Mouse (Mus musculus) testis, adult 2 months (tissue): ENCODE measurements around the gene Skiv2l. TPM values are rescaled to one million over a fixed set of nuclear protein-coding genes. Genes with fewer than 3 reads are reported as not detected.
"Not testable (repeated sequence)": the region's sequence is repeated elsewhere in the genome, so short reads cannot be mapped to it uniquely, and the experiment has no call there.

Experiments
- H3K27ac ChIP-seq: fragments of 200-500 bp; 2 replicates; pipeline ENCODE4 v1.5.1; 2012; ENCODE audit warnings: low read depth, low read length; ENCODE audit not compliant: control insufficient read depth, insufficient read depth
- H3K27me3 ChIP-seq: fragments of 200-500 bp; 2 replicates; pipeline ENCODE4 v1.6.1; 2012; ENCODE audit warnings: mild to moderate bottlenecking, low read length, moderate library complexity; ENCODE audit not compliant: control insufficient read depth, insufficient read depth
- H3K36me3 ChIP-seq: fragments of 200-500 bp; 2 replicates; pipeline ENCODE4 v1.6.1; 2012; ENCODE audit warnings: mild to moderate bottlenecking, low read length; ENCODE audit not compliant: control insufficient read depth, insufficient read depth
- H3K4me1 ChIP-seq: fragments of 200-500 bp; 2 replicates; pipeline ENCODE4 v1.6.1; 2012; ENCODE audit warnings: low read length; ENCODE audit not compliant: control insufficient read depth, insufficient read depth
- H3K4me3 ChIP-seq: fragments of 200-500 bp; 2 replicates; pipeline ENCODE4 v1.5.1; 2012; ENCODE audit warnings: low read depth, mild to moderate bottlenecking, low read length, moderate library complexity, mixed read lengths; ENCODE audit not compliant: control insufficient read depth
- CTCF ChIP-seq: fragments of 200-500 bp; IDR thresholded peaks from 2 replicates; pipeline ENCODE4 v1.5.1; 2012; ENCODE audit warnings: low read depth, mild to moderate bottlenecking, inconsistent platforms, low read length, moderate library complexity; ENCODE audit not compliant: control insufficient read depth, insufficient read depth, insufficient replicate concordance
- POLR2A ChIP-seq: fragments of 200-500 bp; IDR thresholded peaks from 2 replicates; pipeline ENCODE4 v1.6.1; 2012; ENCODE audit warnings: low read depth, mild to moderate bottlenecking, inconsistent platforms, low read length, moderate library complexity; ENCODE audit not compliant: control insufficient read depth
- polyA plus RNA-seq: library from polyadenylated mRNA; depleted of rRNA; stranded (reverse); fragments of >200 nt; gene quantifications from 2 replicates; pipeline ENCODE4 v1.2.3, GENCODE M21; 2012

The Skiv2l gene
- polyA plus RNA-seq, 1 experiment: 137 TPM

- H3K27ac ChIP-seq: no peak overlapping the region
- no peaks in the 10 kb centered on the region for H3K27me3 ChIP-seq
- no peak for TF ChIP-seq POLR2A
- TF ChIP-seq CTCF: no peak
- no peak overlapping the region for H3K4me3 ChIP-seq
- H3K4me1 ChIP-seq: peaks cover 4% of the 10 kb centered on the region
- H3K36me3 ChIP-seq: no peaks in the 10 kb centered on the region
Observed at GRCm38 (mm10) chr17:34811275-34811674, 38.7 kb downstream of the Skiv2l start.

- not testable (repeated sequence) for H3K4me3 ChIP-seq, H3K27me3 ChIP-seq, H3K27ac ChIP-seq
Observed at GRCm38 (mm10) chr17:34810811-34811210, 39.2 kb downstream of the Skiv2l start.

GRCm38 (mm10) chr17:34810411-34810810, 39.6 kb downstream of the Skiv2l start:
- not testable (repeated sequence) for H3K27me3 ChIP-seq, H3K36me3 ChIP-seq, H3K27ac ChIP-seq, H3K4me1 ChIP-seq, H3K4me3 ChIP-seq

More at GRCm38 (mm10) chr17:34810811-34811210, 39.2 kb downstream of the Skiv2l start:
- not testable (repeated sequence) for H3K4me1 ChIP-seq, H3K36me3 ChIP-seq

- no peak overlapping the region for H3K27ac ChIP-seq
- no peak overlapping the region for H3K4me3 ChIP-seq
- no peaks in the 10 kb centered on the region for H3K36me3 ChIP-seq
- no peak for TF ChIP-seq POLR2A
- no peak for TF ChIP-seq CTCF
- H3K4me1 ChIP-seq: no peaks in the 10 kb centered on the region; the same call in 1 of the 2 replicates
- no peaks in the 10 kb centered on the region for H3K27me3 ChIP-seq
Observed at GRCm38 (mm10) chr17:34808599-34809205, 41.3 kb downstream of the Skiv2l start.

- Histone ChIP-seq H3K4me1 (no peaks in the 10 kb centered on the region), H3K27ac (no peak overlapping the region), H3K27me3 (no peaks in the 10 kb centered on the region), H3K36me3 (no peaks in the 10 kb centered on the region), H3K4me3 (no peak overlapping the region)
- no peak for TF ChIP-seq CTCF
- no peak for TF ChIP-seq POLR2A
Observed at GRCm38 (mm10) chr17:34807176-34807575, 42.8 kb downstream of the Skiv2l start.

GRCm38 (mm10) chr17:34804871-34805562, 45.0 kb downstream of the Skiv2l start:
- TF ChIP-seq POLR2A (no peak), CTCF (peak; percentile 54; the same call in 1 of the 2 replicates)
- no peaks in the 10 kb centered on the region for H3K27me3 ChIP-seq

GRCm38 (mm10) chr17:34804301-34804700, 45.7 kb downstream of the Skiv2l start, which contains the start of gene Cyp21a1:
Gene Cyp21a1 (minus strand): TSS chr17:34804561.
- H3K36me3 ChIP-seq, H3K4me1 ChIP-seq, H3K4me3 ChIP-seq, H3K27ac ChIP-seq, H3K27me3 ChIP-seq: not testable (repeated sequence)

More at GRCm38 (mm10) chr17:34804871-34805562, 45.0 kb downstream of the Skiv2l start:
- no peak overlapping the region for H3K4me3 ChIP-seq
- no peak overlapping the region for H3K27ac ChIP-seq
- H3K4me1 ChIP-seq: no peaks in the 10 kb centered on the region
- H3K36me3 ChIP-seq: no peaks in the 10 kb centered on the region

- not testable (repeated sequence) for H3K4me1 ChIP-seq, H3K36me3 ChIP-seq, H3K27me3 ChIP-seq, H3K4me3 ChIP-seq, H3K27ac ChIP-seq
Observed at GRCm38 (mm10) chr17:34803367-34803766, 46.6 kb downstream of the Skiv2l start.

GRCm38 (mm10) chr17:34802756-34803155, 47.3 kb downstream of the Skiv2l start:
- H3K27ac ChIP-seq, H3K4me1 ChIP-seq, H3K4me3 ChIP-seq, H3K36me3 ChIP-seq, H3K27me3 ChIP-seq: not testable (repeated sequence)

GRCm38 (mm10) chr17:34800781-34801305, 49.2 kb downstream of the Skiv2l start:
- H3K4me1 ChIP-seq, H3K36me3 ChIP-seq, H3K27me3 ChIP-seq, H3K27ac ChIP-seq, H3K4me3 ChIP-seq: not testable (repeated sequence)
